Mouse (Mus musculus) embryo, embryonic 9.5 days (tissue): ENCODE measurements around the gene Chst12.

ENCODE experiments used
- DNase-seq: peaks from one replicate; pipeline ENCODE4 v3.0.0-alpha.2; 2017; ENCODE audit errors: extremely low spot score

Chst12 gene

GRCm38 (mm10) chr5:140570223-140570870 is 65.0 kb downstream of the Chst12 start:
- DNase-seq: no peak

- no peak for DNase-seq
These were observed 65.9 kb downstream of the Chst12 start for GRCm38 (mm10) chr5:140571201-140571600.

- no peak for DNase-seq
These were observed 66.3 kb downstream of the Chst12 start for GRCm38 (mm10) chr5:140571673-140572072.

DNA sequence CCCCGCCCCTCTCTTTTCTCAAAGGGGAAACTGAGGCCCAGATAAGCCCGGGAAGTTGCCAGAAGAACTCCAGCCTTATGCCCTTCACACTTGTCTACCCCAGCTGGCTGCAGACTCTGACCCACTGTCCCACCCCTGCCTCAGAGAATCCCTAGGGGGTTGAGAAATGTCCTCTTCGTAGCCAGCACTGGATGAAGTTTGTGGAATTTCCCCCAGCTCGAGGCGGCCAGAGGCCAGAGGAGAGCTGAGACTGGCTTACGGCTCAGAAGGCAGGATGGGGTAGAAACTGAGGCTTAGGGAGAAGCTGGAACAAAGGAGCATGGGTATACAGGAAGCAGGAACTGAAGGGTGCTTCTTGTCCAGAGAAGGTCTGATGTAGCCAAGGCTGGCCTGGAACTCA is 67.3 kb downstream of the Chst12 start:
- DNase-seq: no peak
